Mouse (Mus musculus): ENCODE results near the gene Prox2. TPM values are rescaled to one million over a fixed set of nuclear protein-coding genes. Genes with fewer than 3 reads are reported as not detected.
A peak's percentile ranks its signal among the peaks of the same experiment; 100 is the strongest.
"Not testable (repeated sequence)": the region's sequence is repeated elsewhere in the genome, so short reads cannot be mapped to it uniquely, and the experiment has no call there.

The Prox2 gene
- 1 to 10 TPM; 6.2 to 7.5 TPM for total RNA-seq (2021)
- long read RNA-seq, experiment 1, partial matches to known transcripts: 1 of 4 reads
- long read RNA-seq, experiment 1, other reads (novel, unspliced or antisense): 3 of 4 reads
- long read RNA-seq, experiment 2, partial matches to known transcripts: 0 of 4 reads
- long read RNA-seq, experiment 2, other reads (novel, unspliced or antisense): 4 of 4 reads

DNA sequence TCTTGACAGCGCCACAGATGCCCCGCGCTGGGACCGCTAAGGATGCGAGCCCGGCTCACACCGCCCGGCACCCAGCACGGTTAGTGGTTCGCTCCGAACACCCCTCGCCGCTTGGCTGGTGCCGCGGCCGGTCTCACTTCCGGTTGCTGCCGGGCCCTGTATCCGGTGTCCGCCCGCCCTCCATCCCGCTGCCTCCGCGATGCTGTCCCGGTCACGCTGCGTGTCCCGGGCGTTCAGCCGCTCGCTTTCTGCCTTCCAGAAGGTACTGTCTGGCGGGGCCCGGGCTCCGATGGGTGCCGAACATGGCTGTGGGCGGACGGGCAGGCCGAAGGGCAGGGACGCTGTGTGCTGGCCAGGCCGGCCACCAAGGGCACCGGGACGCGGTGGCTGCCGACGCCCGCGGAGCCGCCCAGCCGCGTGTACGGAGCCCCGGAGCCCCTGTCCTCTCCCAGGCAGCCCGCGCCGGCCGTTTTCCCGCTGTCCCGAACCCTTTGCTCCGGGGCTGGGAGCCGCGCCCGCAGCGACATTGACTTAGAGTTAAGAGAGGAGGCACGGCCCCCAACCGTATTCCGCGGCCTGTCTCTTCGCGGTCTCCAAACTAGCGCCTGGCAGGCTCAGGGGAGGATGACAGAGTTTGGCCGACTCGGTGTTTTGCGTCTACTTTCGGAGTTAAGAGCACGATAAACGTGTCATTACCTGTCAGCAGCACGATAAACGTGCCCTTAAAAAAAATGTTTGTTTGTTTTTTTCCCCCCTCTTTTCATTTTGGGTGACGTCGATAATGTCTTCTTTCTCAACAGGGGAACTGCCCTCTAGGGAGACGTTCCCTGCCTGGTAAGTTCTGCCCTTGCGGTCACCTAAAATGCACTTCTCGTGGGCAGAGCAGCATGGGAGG lies at the start of gene Prox2, which contains the start of gene Dlst:
Gene Prox2 (minus strand): TSS at position 62 of the 895 bp plus-strand sequence.
Gene Dlst (plus strand): TSS at position 136 of the 895 bp plus-strand sequence.
- peak; percentile 94 for DNase-seq

DNA sequence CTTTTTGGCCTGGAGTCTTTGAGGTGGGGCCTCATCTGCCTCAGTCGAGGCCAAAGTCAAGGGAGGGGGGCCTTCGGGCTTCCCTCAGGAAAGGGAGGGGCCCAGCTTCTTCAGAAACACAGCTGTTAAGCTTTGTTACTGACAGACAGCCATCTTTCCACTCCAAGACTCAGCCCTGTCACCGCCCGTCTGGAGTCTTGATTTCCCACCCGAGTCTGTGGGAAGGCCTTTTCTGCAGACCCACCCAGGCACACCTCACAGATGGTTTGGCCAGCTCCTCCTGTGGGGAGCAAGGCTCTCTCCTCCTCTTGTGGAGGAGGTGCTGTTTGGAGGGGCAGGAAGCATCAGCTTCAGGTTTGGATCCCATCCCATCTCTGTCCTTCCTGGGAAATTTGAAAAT lies 49.0 kb upstream of the Prox2 start:
- DNase-seq: no peak

- no peak for DNase-seq
Measured at GRCm38 (mm10) chr12:85158801-85159200, 48.2 kb upstream of the Prox2 start.

- no peak for DNase-seq
Measured at GRCm38 (mm10) chr12:85157797-85158460, 47.4 kb upstream of the Prox2 start.

- DNase-seq: no peak
Measured at GRCm38 (mm10) chr12:85156324-85156723, 45.8 kb upstream of the Prox2 start.

DNA sequence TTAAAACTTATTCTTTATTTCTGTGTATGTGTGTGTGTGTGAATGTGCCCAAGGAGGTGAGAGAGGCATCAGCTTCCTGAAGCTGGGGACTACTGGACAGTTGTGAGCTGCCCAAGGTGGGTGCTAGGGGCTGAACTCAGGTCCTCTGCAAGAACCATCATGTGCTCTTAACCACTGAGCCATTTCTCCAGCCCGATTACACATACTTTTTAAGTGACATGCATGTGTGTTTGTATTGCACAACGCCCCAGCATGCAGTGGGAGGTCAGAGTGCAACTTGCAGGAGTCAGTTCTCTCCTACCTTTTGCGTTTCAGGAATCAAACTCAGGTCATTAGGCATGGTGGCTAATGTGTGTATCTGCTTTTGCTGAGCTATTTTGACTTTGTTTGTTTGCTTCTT lies 42.5 kb upstream of the Prox2 start:
- DNase-seq: no peak

DNA sequence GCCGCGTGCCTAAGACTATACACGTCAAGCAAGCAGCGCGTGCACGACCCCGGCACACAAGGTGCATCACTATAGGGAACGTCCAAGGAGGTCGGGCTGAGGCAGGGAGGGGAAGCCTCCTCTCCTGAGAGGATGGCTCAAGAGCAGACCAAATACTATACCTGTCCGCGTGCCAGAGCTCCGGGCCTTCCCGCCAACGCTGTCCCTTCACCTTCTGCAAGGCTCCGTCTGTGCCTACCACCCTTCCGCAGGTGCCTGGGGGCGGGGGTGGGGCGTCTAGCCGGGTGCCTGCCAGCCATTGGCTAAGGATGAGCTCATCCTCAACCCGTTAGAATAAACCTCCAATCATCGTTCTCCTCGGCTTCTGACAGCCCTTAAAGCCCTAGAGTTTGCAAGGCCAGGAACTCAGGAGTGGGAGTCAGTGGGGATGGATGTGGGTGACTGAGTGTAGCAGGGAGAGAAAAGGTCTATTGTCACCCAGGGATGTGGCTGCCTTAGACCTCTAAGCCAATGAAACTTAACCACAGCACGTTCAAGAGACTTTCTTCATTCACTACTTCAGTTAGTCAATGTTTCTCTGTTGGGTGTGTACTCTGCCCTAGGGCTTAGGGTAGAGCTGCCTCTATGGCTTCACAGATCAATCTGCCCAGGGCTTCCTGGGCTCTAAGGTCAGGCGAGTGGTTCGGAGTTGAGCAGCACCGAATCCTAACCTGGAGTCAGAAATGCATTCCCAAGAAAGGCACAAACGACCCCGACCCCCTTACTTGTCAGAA lies 40.6 kb upstream of the Prox2 start, which contains the start of gene Rps6kl1:
Gene Rps6kl1 (minus strand): TSS at position 263 of the 773 bp plus-strand sequence.
- DNase-seq: peak; percentile 57

- DNase-seq: no peak
Measured at GRCm38 (mm10) chr12:85150321-85151001, 39.9 kb upstream of the Prox2 start.

DNA sequence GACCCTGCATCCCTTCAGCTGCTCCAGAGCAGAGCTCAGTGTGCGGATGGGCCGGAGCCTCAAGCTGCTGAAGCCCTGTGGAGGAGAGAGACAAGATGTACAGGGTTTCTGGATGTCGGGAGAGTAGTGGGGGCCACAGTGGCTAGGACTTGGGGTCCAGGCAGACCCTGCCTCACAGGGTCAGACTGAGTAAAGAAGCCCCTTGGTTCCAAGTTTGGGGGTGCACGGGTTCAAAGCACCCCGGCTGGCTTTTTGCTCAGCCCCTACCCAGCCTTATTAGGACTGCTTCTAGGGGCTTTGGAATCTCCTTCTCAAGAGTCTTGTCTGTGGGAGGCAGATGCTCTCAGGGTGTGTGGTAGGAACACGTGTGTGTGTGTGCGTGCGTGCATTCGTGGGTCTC lies 36.3 kb upstream of the Prox2 start:
- DNase-seq: no peak

GRCm38 (mm10) chr12:85146355-85146754 lies 35.8 kb upstream of the Prox2 start:
- DNase-seq: no peak

DNA sequence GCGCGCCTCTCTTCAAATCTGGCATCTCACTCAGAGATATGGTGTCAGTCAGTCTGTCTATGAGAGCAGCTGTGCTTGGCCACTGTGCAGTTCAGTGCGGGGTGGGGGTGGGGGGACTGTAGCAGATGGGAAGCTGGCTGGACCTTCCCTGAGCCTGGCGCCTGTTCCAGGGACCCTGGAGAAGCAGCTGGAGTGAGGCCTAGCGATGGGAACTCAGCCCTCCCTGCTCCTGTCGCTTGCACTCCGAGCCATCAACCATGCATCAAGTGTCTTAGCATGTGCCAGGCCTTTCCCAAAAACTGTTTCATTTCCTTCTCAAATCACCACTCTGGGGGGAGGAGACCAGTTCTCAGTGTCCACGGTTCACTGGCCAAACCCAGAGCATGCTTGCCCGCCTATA lies 35.1 kb upstream of the Prox2 start:
- DNase-seq: no peak

- no peak for DNase-seq
Measured at GRCm38 (mm10) chr12:85144821-85145220, 34.3 kb upstream of the Prox2 start.

DNA sequence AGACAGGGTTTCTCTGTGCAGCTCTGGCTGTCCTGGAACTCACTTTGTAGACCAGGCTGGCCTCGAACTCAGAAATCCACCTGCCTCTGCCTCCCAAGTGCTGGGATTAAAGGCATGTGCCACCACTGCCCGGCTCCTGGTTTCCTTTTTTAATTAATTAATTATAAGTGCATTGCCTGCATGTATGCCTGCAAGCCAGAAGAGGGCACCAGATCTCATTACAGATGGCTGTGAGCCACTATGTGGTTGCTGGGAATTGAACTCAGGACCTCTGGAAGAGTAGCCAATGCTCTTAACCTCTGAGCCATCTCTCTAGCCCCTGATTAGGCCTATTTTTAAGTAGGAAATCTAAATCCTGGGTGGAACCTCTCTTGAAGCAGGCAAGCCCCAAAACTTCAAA lies 33.7 kb upstream of the Prox2 start:
- not testable (repeated sequence) for DNase-seq

DNA sequence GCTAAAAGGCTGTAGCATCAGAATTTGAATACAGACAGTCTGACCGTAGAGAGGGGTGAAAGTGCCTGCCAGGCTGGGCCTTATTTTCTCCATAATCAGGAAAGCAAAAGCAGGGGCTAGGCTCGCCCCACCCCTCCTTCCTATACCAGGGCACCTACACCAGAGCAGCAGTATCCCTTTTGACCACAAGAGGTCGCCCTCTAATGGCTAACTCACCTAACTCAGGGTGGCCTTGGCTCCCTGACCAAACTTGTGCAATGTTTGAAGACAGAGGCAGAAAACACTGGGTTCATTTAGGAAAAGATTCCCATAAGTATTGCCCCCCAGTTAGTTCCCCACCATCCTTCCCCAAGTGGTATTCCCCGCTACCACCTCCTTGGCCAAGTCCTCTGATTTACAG lies 32.2 kb upstream of the Prox2 start:
- peak; percentile 91 for DNase-seq

GRCm38 (mm10) chr12:85141096-85141495 lies 30.5 kb upstream of the Prox2 start:
- no peak for DNase-seq

GRCm38 (mm10) chr12:85140036-85140701 lies 29.6 kb upstream of the Prox2 start:
- no peak for DNase-seq

GRCm38 (mm10) chr12:85136627-85137026 lies 26.1 kb upstream of the Prox2 start:
- no peak for DNase-seq

- peak; percentile 22 for DNase-seq
Measured at GRCm38 (mm10) chr12:85135513-85136470, 25.2 kb upstream of the Prox2 start.

GRCm38 (mm10) chr12:85134043-85134794 lies 23.7 kb upstream of the Prox2 start:
- no peak for DNase-seq
